Mouse (Mus musculus): Measurements from ENCODE around the gene Mkln1. TPM values are rescaled to one million over a fixed set of nuclear protein-coding genes. Genes with fewer than 3 reads are reported as not detected.
"Not testable (repeated sequence)": the region's sequence is repeated elsewhere in the genome, so short reads cannot be mapped to it uniquely, and the experiment has no call there.

Gene Mkln1
- polyA plus RNA-seq, 1 experiment = 67.4 TPM

- Histone ChIP-seq H3K36me3 (ENCODE audit: control insufficient read depth, insufficient read depth) (no peaks in the 10 kb centered on the region), H3K79me2 (ENCODE audit: control insufficient read depth, insufficient read depth) (no peaks in the 10 kb centered on the region), H3K4me2 (ENCODE audit: low read depth) (no peak overlapping the region), H3K27me3 (ENCODE audit: control insufficient read depth, insufficient read depth, insufficient read length) (no peaks in the 10 kb centered on the region), H3K4me3 (no peak overlapping the region), H3ac (ENCODE audit: control insufficient read depth, insufficient read length) (no peak overlapping the region)
- TF ChIP-seq E2F4 (IDR thresholded peaks at IDR 0.05; ENCODE audit: insufficient read depth) = no peak
- TF ChIP-seq MYOG (IDR thresholded peaks at IDR 0.05; ENCODE audit: control insufficient read depth in 1 of 3, insufficient read depth in 1 of 3, insufficient read length in 2 of 3, low read depth in 2 of 3) = no peak
- no peak for TF ChIP-seq USF1 (IDR thresholded peaks at IDR 0.05; ENCODE audit: low read depth)
- no peak for TF ChIP-seq SRF (IDR thresholded peaks at IDR 0.05; ENCODE audit: control insufficient read depth, insufficient read length, low read depth)
- no peak for TF ChIP-seq REST (IDR thresholded peaks at IDR 0.05; ENCODE audit: insufficient read depth, insufficient read length)
Observed at GRCm38 (mm10) chr6:31550876-31551532, 152.5 kb downstream of the Mkln1 start.

- H3K4me2 ChIP-seq (ENCODE audit: low read depth) = peak overlapping the region; percentile 10
- TF ChIP-seq MYOD1 (IDR thresholded peaks at IDR 0.05; ENCODE audit: control insufficient read depth in 1 of 3, insufficient read length in 2 of 3, low read depth in 2 of 3) = no peak
- TF ChIP-seq MAX (IDR thresholded peaks at IDR 0.05; ENCODE audit: low read depth) = no peak
- no peak for TF ChIP-seq POLR2A (IDR thresholded peaks at IDR 0.05; ENCODE audit: insufficient read length, low read depth)
- no peak for TF ChIP-seq CEBPB (IDR thresholded peaks at IDR 0.05; ENCODE audit: insufficient read depth, poor library complexity, severe bottlenecking)
- TF ChIP-seq MYOG (IDR thresholded peaks at IDR 0.05; ENCODE audit: control insufficient read depth in 1 of 3, insufficient read depth in 1 of 3, insufficient read length in 2 of 3, low read depth in 2 of 3) = no peak
- TF ChIP-seq POLR2AphosphoS2 (IDR thresholded peaks at IDR 0.05; ENCODE audit: insufficient read length, low read depth) = no peak
- TF ChIP-seq REST (IDR thresholded peaks at IDR 0.05; ENCODE audit: insufficient read depth, insufficient read length) = no peak
- no peak for TF ChIP-seq TCF12 (IDR thresholded peaks at IDR 0.05; ENCODE audit: insufficient read depth, poor library complexity, severe bottlenecking)
- no peak for TF ChIP-seq TCF3 (IDR thresholded peaks at IDR 0.05; ENCODE audit: insufficient read length, low read depth)
- TF ChIP-seq USF1 (IDR thresholded peaks at IDR 0.05; ENCODE audit: low read depth) = no peak
- TF ChIP-seq SRF (IDR thresholded peaks at IDR 0.05; ENCODE audit: control insufficient read depth, insufficient read length, low read depth) = no peak
- TF ChIP-seq E2F4 (IDR thresholded peaks at IDR 0.05; ENCODE audit: insufficient read depth) = no peak
- no peak overlapping the region for H3K4me3 ChIP-seq
- no peaks in the 10 kb centered on the region for H3K79me2 ChIP-seq (ENCODE audit: control insufficient read depth, insufficient read depth)
- H3K27me3 ChIP-seq (ENCODE audit: control insufficient read depth, insufficient read depth, insufficient read length) = no peaks in the 10 kb centered on the region
- H3K36me3 ChIP-seq (ENCODE audit: control insufficient read depth, insufficient read depth) = no peaks in the 10 kb centered on the region
- no peak overlapping the region for H3ac ChIP-seq (ENCODE audit: control insufficient read depth, insufficient read length)
Observed at GRCm38 (mm10) chr6:31556460-31557100, 158.0 kb downstream of the Mkln1 start.

- TF ChIP-seq MYOD1 (IDR thresholded peaks at IDR 0.05; ENCODE audit: control insufficient read depth in 1 of 3, insufficient read length in 2 of 3, low read depth in 2 of 3) = no peak
- no peak for TF ChIP-seq TCF12 (IDR thresholded peaks at IDR 0.05; ENCODE audit: insufficient read depth, poor library complexity, severe bottlenecking)
- TF ChIP-seq POLR2A (IDR thresholded peaks at IDR 0.05; ENCODE audit: insufficient read length, low read depth) = no peak
- TF ChIP-seq USF1 (IDR thresholded peaks at IDR 0.05; ENCODE audit: low read depth) = no peak
- no peak for TF ChIP-seq E2F4 (IDR thresholded peaks at IDR 0.05; ENCODE audit: insufficient read depth)
- TF ChIP-seq TCF3 (IDR thresholded peaks at IDR 0.05; ENCODE audit: insufficient read length, low read depth) = no peak
- TF ChIP-seq MYOG (IDR thresholded peaks at IDR 0.05; ENCODE audit: control insufficient read depth in 1 of 3, insufficient read depth in 1 of 3, insufficient read length in 2 of 3, low read depth in 2 of 3) = no peak
- TF ChIP-seq POLR2AphosphoS2 (IDR thresholded peaks at IDR 0.05; ENCODE audit: insufficient read length, low read depth) = no peak
- TF ChIP-seq REST (IDR thresholded peaks at IDR 0.05; ENCODE audit: insufficient read depth, insufficient read length) = no peak
- no peak for TF ChIP-seq SRF (IDR thresholded peaks at IDR 0.05; ENCODE audit: control insufficient read depth, insufficient read length, low read depth)
- no peak for TF ChIP-seq CEBPB (IDR thresholded peaks at IDR 0.05; ENCODE audit: insufficient read depth, poor library complexity, severe bottlenecking)
- no peak for TF ChIP-seq MAX (IDR thresholded peaks at IDR 0.05; ENCODE audit: low read depth)
- Histone ChIP-seq H3K4me2 (ENCODE audit: low read depth) (no peak overlapping the region), H3ac (ENCODE audit: control insufficient read depth, insufficient read length) (no peak overlapping the region), H3K4me3 (no peak overlapping the region), H3K36me3 (ENCODE audit: control insufficient read depth, insufficient read depth) (no peaks in the 10 kb centered on the region), H3K27me3 (ENCODE audit: control insufficient read depth, insufficient read depth, insufficient read length) (no peaks in the 10 kb centered on the region), H3K79me2 (ENCODE audit: control insufficient read depth, insufficient read depth) (no peaks in the 10 kb centered on the region)
Observed at GRCm38 (mm10) chr6:31560138-31560959, 161.8 kb downstream of the Mkln1 start.

GRCm38 (mm10) chr6:31561948-31562347 lies 163.4 kb downstream of the Mkln1 start:
- not testable (repeated sequence) for H3K79me2 ChIP-seq (ENCODE audit: control insufficient read depth, insufficient read depth); H3K36me3 ChIP-seq (ENCODE audit: control insufficient read depth, insufficient read depth); H3K27me3 ChIP-seq (ENCODE audit: control insufficient read depth, insufficient read depth, insufficient read length); H3K4me3 ChIP-seq; H3K4me2 ChIP-seq (ENCODE audit: low read depth); H3ac ChIP-seq (ENCODE audit: control insufficient read depth, insufficient read length)
